Mouse (Mus musculus) hematopoietic stem cell, adult 5-6 weeks (primary cell): ENCODE results near the gene Ly6c2. TPM values are rescaled to one million over a fixed set of nuclear protein-coding genes. Genes with fewer than 3 reads are reported as not detected.
"Not testable (repeated sequence)": the region's sequence is repeated elsewhere in the genome, so short reads cannot be mapped to it uniquely, and the experiment has no call there.

Source experiments
- ATAC-seq, 2 experiments: fragments of 125-278 bp in 1 of 2; replicated peaks in 1 of 2; 2 replicates each; pipeline ENCODE4 v1.8.0; 2016 to 2017; ENCODE audit warnings: inconsistent platforms in 2 of 2, mild to moderate bottlenecking in 2 of 2, moderate number of reproducible peaks in 2 of 2, low read depth in 1 of 2, moderate TSS enrichment in 1 of 2; ENCODE audit not compliant: low FRiP score in 2 of 2, poor library complexity in 2 of 2, severe bottlenecking in 2 of 2, insufficient read depth in 1 of 2, low TSS enrichment in 1 of 2
- total RNA-seq: library from RNA; stranded (forward); fragments of 172-1452, 232-1000 nt; gene quantifications from 2 replicates; pipeline ENCODE4 v1.2.3, GENCODE M21; 2017

Gene Ly6c2
- 57.0 and 155 TPM in 2 replicates for total RNA-seq

GRCm38 (mm10) chr15:75111861-75112630 lies at the start of gene Ly6c2:
Gene Ly6c2, minus strand, starts transcription at chr15:75111970.
- peak; percentile 56 to 70; a peak in 3 of 4 replicates for ATAC-seq

GRCm38 (mm10) chr15:75157646-75158045 lies 45.9 kb upstream of the Ly6c2 start:
- ATAC-seq = no peak

GRCm38 (mm10) chr15:75154940-75155339 lies 43.2 kb upstream of the Ly6c2 start, which contains the start of gene Ly6g:
Gene Ly6g, plus strand, starts transcription at chr15:75155240.
- ATAC-seq = no peak; a peak in 1 of 4 replicates

- peak in 1 of 2 experiments; percentile 36; a peak in 1 of 4 replicates for ATAC-seq
Measured at GRCm38 (mm10) chr15:75153087-75153486, 41.3 kb upstream of the Ly6c2 start.

GRCm38 (mm10) chr15:75143735-75144134 lies 32.0 kb upstream of the Ly6c2 start:
- no peak for ATAC-seq

GRCm38 (mm10) chr15:75141812-75142360 lies 30.1 kb upstream of the Ly6c2 start:
- not testable (repeated sequence) for ATAC-seq

GRCm38 (mm10) chr15:75137739-75138138 lies 26.0 kb upstream of the Ly6c2 start:
- ATAC-seq = peak in 1 of 2 experiments; percentile 64; a peak in 1 of 4 replicates

GRCm38 (mm10) chr15:75135090-75135783 lies 23.5 kb upstream of the Ly6c2 start:
- ATAC-seq = peak in 1 of 2 experiments; percentile 36; a peak in 2 of 4 replicates

GRCm38 (mm10) chr15:75132346-75132745 lies 20.6 kb upstream of the Ly6c2 start:
- ATAC-seq = not testable (repeated sequence)

GRCm38 (mm10) chr15:75120066-75120465 lies 8.3 kb upstream of the Ly6c2 start:
- no peak; a peak in 1 of 4 replicates for ATAC-seq

GRCm38 (mm10) chr15:75118742-75119141 lies 7.0 kb upstream of the Ly6c2 start:
- ATAC-seq = not testable (repeated sequence)

GRCm38 (mm10) chr15:75117481-75117880 lies 5.7 kb upstream of the Ly6c2 start:
- ATAC-seq = peak in 1 of 2 experiments; percentile 17; a peak in 1 of 4 replicates

GRCm38 (mm10) chr15:75116525-75116924 lies 4.8 kb upstream of the Ly6c2 start:
- peak in 1 of 2 experiments; percentile 34; a peak in 1 of 4 replicates for ATAC-seq

GRCm38 (mm10) chr15:75110424-75110823 lies 1.3 kb downstream of the Ly6c2 start:
- not testable (repeated sequence) for ATAC-seq

GRCm38 (mm10) chr15:75099261-75099660 lies 12.5 kb downstream of the Ly6c2 start:
- no peak for ATAC-seq

GRCm38 (mm10) chr15:75088041-75088440 lies 23.7 kb downstream of the Ly6c2 start:
- not testable (repeated sequence) for ATAC-seq

GRCm38 (mm10) chr15:75069965-75070364 lies 41.8 kb downstream of the Ly6c2 start:
- no peak; a peak in 1 of 4 replicates for ATAC-seq
